Mouse (Mus musculus) liver, embryonic 11.5 days (tissue): ENCODE results near the gene Gstm7. TPM values are rescaled to one million over a fixed set of nuclear protein-coding genes. Genes with fewer than 3 reads are reported as not detected.
"Not testable (repeated sequence)": the region's sequence is repeated elsewhere in the genome, so short reads cannot be mapped to it uniquely, and the experiment has no call there.

Source experiments
- ATAC-seq: fragments of 200-750 bp; cut with Nextera tagmentation; replicated peaks from 2 replicates; pipeline ENCODE4 v1.8.0; 2017; ENCODE audit warnings: moderate number of reproducible peaks, mild to moderate bottlenecking, moderate TSS enrichment, moderate library complexity; ENCODE audit not compliant: low FRiP score
- DNase-seq: peaks from one replicate; pipeline ENCODE4 v3.0.0-alpha.2; 2017; ENCODE audit warnings: low spot score
- H3K27ac ChIP-seq: fragments of 300-500 bp; sonication (generic); 2 replicates; pipeline ENCODE4 v1.5.1; 2014; ENCODE audit warnings: mild to moderate bottlenecking, low read depth, low read length, control low read depth
- H3K27me3 ChIP-seq: fragments of 300-500 bp; sonication (generic); replicated peaks from 2 replicates; pipeline ENCODE4 v1.6.1; 2014; ENCODE audit warnings: low read length, mixed read lengths; ENCODE audit not compliant: control insufficient read depth, insufficient read depth
- H3K36me3 ChIP-seq: fragments of 300-500 bp; sonication (generic); 2 replicates; pipeline ENCODE4 v1.6.1; 2014; ENCODE audit warnings: mild to moderate bottlenecking, low read length, moderate library complexity, mixed read lengths; ENCODE audit not compliant: control insufficient read depth, insufficient read depth
- H3K4me1 ChIP-seq: fragments of 300-500 bp; sonication (generic); replicated peaks from 2 replicates; pipeline ENCODE4 v1.6.1; 2014; ENCODE audit warnings: low read length, mixed read lengths; ENCODE audit not compliant: control insufficient read depth, insufficient read depth
- H3K4me2 ChIP-seq: fragments of 300-500 bp; sonication (generic); 2 replicates; pipeline ENCODE4 v1.6.1; 2014; ENCODE audit warnings: mild to moderate bottlenecking, control low read depth, moderate library complexity
- H3K4me3 ChIP-seq: fragments of 300-500 bp; sonication (generic); 2 replicates; pipeline ENCODE4 v1.5.1; 2014; ENCODE audit warnings: low read depth, low read length, control low read depth
- H3K9ac ChIP-seq: fragments of 300-500 bp; sonication (generic); 2 replicates; pipeline ENCODE4 v1.6.1; 2014; ENCODE audit warnings: low read depth, low read length, control low read depth
- H3K9me3 ChIP-seq: fragments of 300-500 bp; sonication (generic); 2 replicates; pipeline ENCODE4 v1.6.1; 2016; ENCODE audit warnings: low read length, inconsistent platforms, mixed read lengths; ENCODE audit not compliant: control insufficient read depth
- WGBS: fragments of 180-500 bp; shearing (Covaris S2); extraction: QIAGEN DNeasy Blood & Tissue Kit; methylation state at CpG from one replicate; pipeline ENCODE4 v1.1.7; 2014; 5-methylcytosine and 5-hydroxymethylcytosine counted together
- polyA plus RNA-seq: library from polyadenylated mRNA; unstranded; fragments of >200 nt; fragmentation: Nextera tagmentation; extraction: Ambion mirVana; gene quantifications from 2 replicates; pipeline ENCODE4 v1.2.1, GENCODE M21; 2014

Gstm7 gene
- polyA plus RNA-seq, 1 experiment from 2014 or later: 10.8 TPM

- no peak overlapping the region for H3K4me3 ChIP-seq
- H3K4me1 ChIP-seq: peaks cover 5% of the 10 kb centered on the region; the same call in 1 of the 2 replicates
- H3K9ac ChIP-seq: no peak overlapping the region
- peak overlapping the region; percentile 33; the same call in 1 of the 2 replicates for H3K4me2 ChIP-seq
- H3K9me3 ChIP-seq: no peaks in the 10 kb centered on the region
- no peaks in the 10 kb centered on the region for H3K27me3 ChIP-seq
- ATAC-seq (peak; percentile 36; the same call in 1 of the 2 replicates), DNase-seq (no peak)
- WGBS: 44% methylated on average over 6 of the region's 6 CpGs
- no peak overlapping the region; the same call in 1 of the 2 replicates for H3K27ac ChIP-seq
- H3K36me3 ChIP-seq: no peaks in the 10 kb centered on the region
These were observed 25.7 kb downstream of the Gstm7 start for GRCm38 (mm10) chr3:107905942-107906341.

GRCm38 (mm10) chr3:107900955-107901673 is 30.5 kb downstream of the Gstm7 start:
- no peaks in the 10 kb centered on the region for H3K36me3 ChIP-seq
- no peak for ATAC-seq
- no peak overlapping the region for H3K4me2 ChIP-seq
- peaks cover 7% of the 10 kb centered on the region; the same call in 1 of the 2 replicates for H3K4me1 ChIP-seq
- H3K27me3 ChIP-seq: no peaks in the 10 kb centered on the region
- WGBS: 68% methylated on average over 11 of the region's 11 CpGs
- H3K9me3 ChIP-seq: no peaks in the 10 kb centered on the region
- H3K27ac ChIP-seq: no peak overlapping the region
- H3K9ac ChIP-seq: no peak overlapping the region
- H3K4me3 ChIP-seq: no peak overlapping the region
- no peak for DNase-seq

DNA sequence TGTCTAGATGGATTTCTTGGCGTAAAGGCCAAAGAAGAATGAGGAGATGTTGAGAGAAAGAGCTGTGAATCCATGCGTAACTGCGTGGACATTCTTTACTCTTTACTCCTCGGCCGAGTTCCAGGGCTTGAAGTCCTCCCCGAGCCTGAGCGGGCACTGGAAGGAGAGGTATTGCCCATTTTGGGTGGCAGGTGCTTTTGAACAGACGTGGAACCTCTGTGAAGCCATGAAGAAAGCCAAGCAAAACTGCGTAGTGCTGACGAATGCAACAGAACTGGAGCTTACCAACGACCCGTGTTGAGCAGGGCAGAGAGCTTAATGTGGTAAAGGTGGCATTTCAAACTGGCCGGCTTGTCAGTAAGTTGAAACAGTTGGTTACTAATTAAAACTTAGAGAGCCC is 32.9 kb downstream of the Gstm7 start:
- WGBS: 91% methylated on average over 13 of the region's 13 CpGs
- Histone ChIP-seq H3K4me1 (peaks cover 3% of the 10 kb centered on the region; the same call in 1 of the 2 replicates), H3K9me3 (no peaks in the 10 kb centered on the region), H3K4me2 (no peak overlapping the region), H3K4me3 (no peak overlapping the region), H3K27ac (no peak overlapping the region), H3K27me3 (no peaks in the 10 kb centered on the region), H3K36me3 (no peaks in the 10 kb centered on the region), H3K9ac (no peak overlapping the region)
- no peak for ATAC-seq
- DNase-seq: no peak

DNA sequence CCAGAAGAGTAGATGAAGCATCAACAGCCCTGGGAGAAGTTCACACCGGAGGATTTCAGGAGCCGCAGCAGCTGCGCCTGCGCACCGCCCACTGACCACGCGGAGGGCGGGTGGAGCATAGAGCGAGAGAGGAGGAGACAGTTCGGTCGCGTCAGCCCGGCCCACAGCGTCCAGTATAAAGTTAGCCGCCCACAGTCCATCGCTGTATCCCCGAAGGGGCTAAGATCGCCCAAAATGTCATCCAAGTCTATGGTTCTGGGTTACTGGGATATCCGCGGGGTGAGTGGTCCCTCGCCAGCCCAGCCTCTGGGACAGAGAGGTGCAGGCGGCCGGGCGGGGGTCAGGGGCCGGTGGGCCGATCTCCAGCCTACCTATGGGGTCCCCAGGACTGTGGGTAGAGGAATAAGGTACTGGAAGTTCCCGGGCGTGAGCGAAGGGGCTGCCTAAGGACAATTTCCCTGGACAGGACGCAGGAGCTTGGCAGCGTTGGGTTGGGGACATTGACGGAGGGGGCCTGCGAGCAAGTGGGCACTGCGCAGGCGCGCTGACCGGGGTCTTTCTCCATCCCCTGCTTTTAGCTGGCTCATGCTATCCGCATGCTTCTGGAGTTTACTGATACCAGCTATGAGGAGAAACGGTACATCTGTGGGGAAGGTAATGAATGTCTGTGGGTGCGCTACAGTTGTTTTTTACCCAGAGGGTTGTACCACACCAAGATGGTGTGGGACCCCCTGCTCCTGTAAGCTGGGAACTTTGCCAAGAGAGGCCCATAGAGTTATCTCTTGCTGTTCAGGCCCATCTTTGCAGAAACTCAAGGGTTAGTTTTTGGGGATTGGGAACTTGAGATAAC is 35.7 kb downstream of the Gstm7 start, which contains the start of gene Gstm5:
Gene Gstm5, plus strand, starts transcription at position 102 of the 850 bp plus-strand sequence.
- Histone ChIP-seq H3K36me3 (no peaks in the 10 kb centered on the region), H3K27me3 (no peaks in the 10 kb centered on the region), H3K4me2 (peak within 1 kb of the TSS; percentile 85), H3K4me3 (peak within 1 kb of the TSS; percentile 60), H3K27ac (peak within 1 kb of the TSS; percentile 84), H3K4me1 (peaks cover 3% of the 10 kb centered on the region; the same call in 1 of the 2 replicates), H3K9ac (peak within 1 kb of the TSS; percentile 78), H3K9me3 (no peaks in the 10 kb centered on the region)
- WGBS: 6% methylated on average over 40 of the region's 40 CpGs
- ATAC-seq (peak; percentile 92), DNase-seq (peak; percentile 83)

- 10% methylated on average over 6 of the region's 6 CpGs for WGBS
- H3K4me3 ChIP-seq: peak overlapping the region; percentile 60
- 0 out of 2 replicates have a peak overlapping the region, but pooled peaks have one; percentile 84 for H3K27ac ChIP-seq
- ATAC-seq (peak; percentile 38; the same call in 1 of the 2 replicates), DNase-seq (no peak)
- H3K4me2 ChIP-seq: peak overlapping the region; percentile 85
- H3K9ac ChIP-seq: peak overlapping the region; percentile 78
- H3K9me3 ChIP-seq: no peaks in the 10 kb centered on the region
- H3K4me1 ChIP-seq: peaks cover 3% of the 10 kb centered on the region; the same call in 1 of the 2 replicates
- no peaks in the 10 kb centered on the region for H3K36me3 ChIP-seq
- no peaks in the 10 kb centered on the region for H3K27me3 ChIP-seq
These were observed 36.4 kb downstream of the Gstm7 start for GRCm38 (mm10) chr3:107895194-107895719.

GRCm38 (mm10) chr3:107889236-107889635 is 42.4 kb downstream of the Gstm7 start:
- H3K4me2 ChIP-seq, H3K36me3 ChIP-seq, H3K4me1 ChIP-seq, H3K9me3 ChIP-seq, ATAC-seq, H3K4me3 ChIP-seq, DNase-seq, H3K27ac ChIP-seq, H3K9ac ChIP-seq, H3K27me3 ChIP-seq: not testable (repeated sequence)
- 58% methylated on average over 2 of the region's 2 CpGs for WGBS

DNA sequence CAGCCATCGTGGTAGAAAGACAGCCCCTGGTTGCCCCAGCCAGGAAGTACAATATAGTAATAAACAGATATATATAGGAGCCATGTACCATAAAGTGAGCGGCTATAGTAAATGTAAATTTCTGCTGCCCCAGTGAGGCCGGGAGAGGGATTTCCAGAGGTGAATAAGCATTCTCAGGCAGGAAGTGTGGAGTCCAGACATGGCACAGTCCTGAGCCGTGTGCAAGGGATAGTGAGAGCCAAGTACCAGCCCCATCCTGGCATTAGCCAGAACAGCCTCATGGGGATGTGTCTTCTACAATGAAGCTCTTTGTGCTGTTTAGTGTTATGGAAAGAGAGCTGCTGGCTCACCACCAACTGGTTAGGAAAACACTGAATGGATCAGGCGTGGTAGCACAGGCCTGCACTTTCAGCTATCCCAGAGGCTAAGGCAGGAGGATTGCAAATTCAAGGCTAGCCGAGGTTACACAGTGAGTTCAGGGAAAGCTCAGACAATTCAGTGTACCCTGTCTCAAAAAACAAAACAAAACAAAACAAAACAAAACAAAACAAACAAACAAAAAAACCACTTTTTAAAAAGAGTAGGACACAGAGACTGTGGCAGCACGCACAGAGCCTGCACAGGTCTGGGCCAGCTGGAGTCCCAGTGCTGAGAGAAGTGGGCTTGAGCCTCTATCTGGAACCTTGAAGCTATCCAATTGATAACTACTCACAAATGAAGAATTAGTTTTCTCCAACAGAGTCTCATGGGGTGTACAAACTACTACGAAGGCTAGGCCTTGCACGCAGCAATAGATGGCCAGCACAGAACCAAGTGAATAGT is 43.7 kb downstream of the Gstm7 start:
- Histone ChIP-seq H3K36me3 (no peaks in the 10 kb centered on the region), H3K9me3 (no peaks in the 10 kb centered on the region; the same call in 1 of the 2 replicates), H3K27me3 (no peaks in the 10 kb centered on the region), H3K9ac (no peak overlapping the region), H3K4me3 (no peak overlapping the region), H3K27ac (no peak overlapping the region), H3K4me2 (no peak overlapping the region), H3K4me1 (no peaks in the 10 kb centered on the region)
- DNase-seq (no peak), ATAC-seq (no peak)
- 86% methylated on average over 9 of the region's 9 CpGs for WGBS
